In genomic region chr17:34477238-34478013, GRCm38 (mm10) we compare ENCODE assay signal across 35 mouse cellular contexts. TPM values are rescaled to one million over a fixed set of nuclear protein-coding genes. Genes with fewer than 3 reads are reported as not detected.
"Had no signal": no experiment of that assay in that cellular context is flagged by ENCODE, and none has a peak within 500 bp of the region (broad histone marks: within the 10 kb centered on the region; RNA-seq: fewer than 3 reads in every experiment).

Btnl4 (minus strand) TSS chr17:34477318.

RNA-seq across cellular contexts. Expression of gene Btnl4, which starts in this region (rescaled TPM):
- total RNA-seq: gastrocnemius, adult 2 months; gastrocnemius, postnatal 10 days; gastrocnemius, postnatal 25 days; gastrocnemius, postnatal 4 days; granulocyte monocyte progenitor cell, adult 5-6 weeks; heart, adult 18-20 months; heart, adult 8-10 months; heart, postnatal 10 days; heart, postnatal 25 days; heart, postnatal 4 days; layer of hippocampus, adult 18-20 months; layer of hippocampus, adult 8-10 months; layer of hippocampus, postnatal 14 days; layer of hippocampus, postnatal 36 days; left cerebral cortex, adult 18-20 months; left cerebral cortex, adult 8-10 months; left cerebral cortex, postnatal 10 days; left cerebral cortex, postnatal 25 days; left cerebral cortex, postnatal 4 days had no signal
- polyA plus RNA-seq: frontal cortex, adult 2 months; heart, embryonic 10.5 days; heart, embryonic 12.5 days; heart, embryonic 14.5 days; hindbrain, embryonic 10.5 days; hindbrain, embryonic 12.5 days; hindbrain, embryonic 14.5 days; hindbrain, embryonic 16.5 days; inflammation-experienced regulatory T-cells, adult 6 months; kidney, embryonic 14.5 days; kidney, embryonic 16.5 days; limb, embryonic 11.5 days; limb, embryonic 13.5 days; limb, embryonic 15.5 days; liver, adult 2 months; liver, embryonic 12.5 days had no signal
